Mouse (Mus musculus) forebrain, embryonic 10.5 days (tissue): Measurements from ENCODE around the gene Mogs. TPM values are rescaled to one million over a fixed set of nuclear protein-coding genes. Genes with fewer than 3 reads are reported as not detected.

Experiments used
- DNase-seq: peaks from one replicate; pipeline ENCODE4 v3.0.0-alpha.2; 2017; ENCODE audit warnings: low spot score; ENCODE audit errors: extremely low spot score
- H3K27ac ChIP-seq: fragments of 300-500 bp; sonication (generic); 2 replicates; pipeline ENCODE4 v1.5.1; 2016; ENCODE audit warnings: mild to moderate bottlenecking
- H3K27me3 ChIP-seq: fragments of 300-500 bp; sonication (generic); 2 replicates; pipeline ENCODE4 v1.6.1; 2016; ENCODE audit warnings: mild to moderate bottlenecking; ENCODE audit not compliant: poor library complexity, severe bottlenecking
- H3K36me3 ChIP-seq: fragments of 300-500 bp; sonication (generic); replicated peaks from 2 replicates; pipeline ENCODE4 v1.6.1; 2016; ENCODE audit warnings: mild to moderate bottlenecking, moderate library complexity
- H3K4me1 ChIP-seq: fragments of 300-500 bp; sonication (generic); 2 replicates; pipeline ENCODE4 v1.6.1; 2016
- H3K4me3 ChIP-seq: fragments of 300-500 bp; sonication (generic); 2 replicates; pipeline ENCODE4 v1.5.1; 2016; ENCODE audit warnings: mild to moderate bottlenecking, moderate library complexity
- H3K9me3 ChIP-seq: fragments of 300-500 bp; sonication (generic); 2 replicates; pipeline ENCODE4 v1.6.1; 2016; ENCODE audit warnings: mild to moderate bottlenecking, moderate library complexity
- WGBS: fragments of 180-500 bp; shearing (Covaris S2); methylation state at CpG from one replicate; pipeline ENCODE4 v1.1.7; 2016; 5-methylcytosine and 5-hydroxymethylcytosine counted together
- polyA plus RNA-seq: library from polyadenylated mRNA; unstranded; fragments of >200 nt; fragmentation: Nextera tagmentation; extraction: Ambion mirVana; gene quantifications from 2 replicates; pipeline ENCODE4 v1.2.1, GENCODE M21; 2016

Mogs gene
- polyA plus RNA-seq, 1 experiment from 2014 or later, result 32.6 TPM

DNA sequence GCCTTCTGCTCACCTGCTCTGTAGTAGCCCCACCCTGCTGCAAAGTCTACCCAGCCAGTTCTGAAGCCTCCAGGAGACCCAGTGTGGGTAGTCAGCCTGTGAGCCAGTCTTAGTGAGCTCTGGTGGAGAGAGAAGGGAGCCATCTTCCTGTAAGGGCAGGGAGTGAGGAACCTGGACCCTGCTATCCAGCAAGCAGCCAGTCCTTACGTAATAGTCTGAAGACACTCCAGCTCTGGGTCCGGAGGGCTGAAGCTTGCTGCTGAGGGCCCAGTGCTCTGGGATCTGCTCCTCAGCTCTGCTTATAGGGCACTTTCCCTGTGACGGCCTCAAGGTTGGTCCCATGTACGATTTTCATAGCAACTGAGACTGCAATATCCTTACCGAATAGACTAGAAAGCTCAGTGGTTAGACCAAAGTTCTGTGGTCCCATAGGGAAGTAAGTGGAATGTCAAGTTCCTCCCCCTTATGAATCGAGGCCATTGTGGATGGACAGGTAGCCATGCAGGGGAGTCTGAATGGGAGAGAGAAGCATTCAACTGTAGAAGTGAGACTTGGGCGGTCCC is 19.7 kb downstream of the Mogs start, which contains the start of gene Rtkn:
Gene Rtkn, plus strand, starts transcription at position 513 of the 563 bp plus-strand sequence.
- Histone ChIP-seq H3K4me1 (peaks cover 61% of the 10 kb centered on the region), H3K27ac (peak within 1 kb of the TSS; percentile 97), H3K4me3 (peak within 1 kb of the TSS; percentile 64), H3K9me3 (no peaks in the 10 kb centered on the region), H3K27me3 (peaks cover 30% of the 10 kb centered on the region), H3K36me3 (peaks cover 7% of the 10 kb centered on the region)
- DNase-seq, result no peak
- 54% methylated on average over 7 of the region's 7 CpGs for WGBS

DNA sequence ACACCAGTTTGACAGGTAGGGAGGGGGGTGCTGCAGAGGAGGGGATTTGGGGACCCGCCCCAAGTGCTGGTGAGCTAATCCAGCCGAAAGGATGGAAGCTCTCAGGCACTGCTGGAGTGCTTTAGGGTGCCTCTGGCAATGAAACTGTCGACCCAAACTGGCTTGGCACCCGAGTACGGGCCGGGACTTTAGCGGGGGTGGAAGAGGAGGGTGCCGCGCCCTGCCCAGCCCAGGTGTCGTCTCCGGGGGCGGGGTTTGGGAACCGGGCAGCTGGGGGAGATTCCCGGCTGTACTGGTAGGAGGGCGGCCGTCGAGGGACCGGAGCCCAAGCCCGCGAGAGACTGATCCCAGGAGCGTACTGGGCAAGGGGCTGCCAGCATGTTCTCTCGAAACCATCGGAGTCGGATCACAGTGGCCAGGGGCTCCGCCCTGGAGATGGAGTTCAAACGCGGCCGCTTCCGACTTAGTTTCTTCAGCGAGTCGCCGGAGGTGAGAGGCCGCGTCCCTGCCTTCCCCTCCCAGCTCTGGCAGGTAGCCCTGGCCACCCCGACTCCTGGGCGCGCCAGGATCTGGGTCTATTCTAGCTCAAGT is 20.4 kb downstream of the Mogs start:
- WGBS, result 2% methylated on average over 37 of the region's 37 CpGs
- Histone ChIP-seq H3K4me3 (peak overlapping the region; percentile 64), H3K4me1 (peaks cover 64% of the 10 kb centered on the region), H3K9me3 (no peaks in the 10 kb centered on the region), H3K27me3 (peaks cover 31% of the 10 kb centered on the region), H3K36me3 (peaks cover 9% of the 10 kb centered on the region), H3K27ac (peak overlapping the region; percentile 97)
- no peak for DNase-seq

DNA sequence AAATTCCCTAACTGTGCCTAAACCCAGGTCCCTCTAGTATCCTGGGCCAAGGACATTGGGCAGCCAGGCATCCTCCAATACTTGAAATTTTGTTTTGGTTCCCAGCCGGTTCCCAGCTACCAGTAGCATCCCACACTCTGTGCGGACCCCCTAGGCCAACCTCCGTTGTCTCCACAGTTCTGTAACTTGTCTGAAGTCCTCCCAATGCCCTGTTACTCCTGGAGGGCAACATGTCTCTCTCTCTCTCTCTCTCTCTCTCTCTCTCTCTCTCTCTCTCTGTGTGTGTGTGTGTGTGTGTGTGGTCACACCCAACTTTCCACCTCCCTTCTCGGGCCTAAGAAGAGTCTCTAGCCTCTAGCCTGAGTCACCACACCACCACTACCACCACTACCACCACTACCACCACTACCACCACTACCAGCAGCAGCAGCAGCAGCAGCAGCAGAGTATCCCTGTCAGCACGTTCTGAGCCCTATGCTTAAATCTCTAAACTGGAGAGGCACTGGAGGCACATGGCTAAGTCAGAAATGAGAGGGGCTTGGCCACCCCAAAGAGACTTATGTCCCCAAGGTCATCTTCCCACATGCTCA is 21.1 kb downstream of the Mogs start:
- no peak for DNase-seq
- peaks cover 9% of the 10 kb centered on the region for H3K36me3 ChIP-seq
- WGBS, result 10% methylated on average over 5 of the region's 5 CpGs

DNA sequence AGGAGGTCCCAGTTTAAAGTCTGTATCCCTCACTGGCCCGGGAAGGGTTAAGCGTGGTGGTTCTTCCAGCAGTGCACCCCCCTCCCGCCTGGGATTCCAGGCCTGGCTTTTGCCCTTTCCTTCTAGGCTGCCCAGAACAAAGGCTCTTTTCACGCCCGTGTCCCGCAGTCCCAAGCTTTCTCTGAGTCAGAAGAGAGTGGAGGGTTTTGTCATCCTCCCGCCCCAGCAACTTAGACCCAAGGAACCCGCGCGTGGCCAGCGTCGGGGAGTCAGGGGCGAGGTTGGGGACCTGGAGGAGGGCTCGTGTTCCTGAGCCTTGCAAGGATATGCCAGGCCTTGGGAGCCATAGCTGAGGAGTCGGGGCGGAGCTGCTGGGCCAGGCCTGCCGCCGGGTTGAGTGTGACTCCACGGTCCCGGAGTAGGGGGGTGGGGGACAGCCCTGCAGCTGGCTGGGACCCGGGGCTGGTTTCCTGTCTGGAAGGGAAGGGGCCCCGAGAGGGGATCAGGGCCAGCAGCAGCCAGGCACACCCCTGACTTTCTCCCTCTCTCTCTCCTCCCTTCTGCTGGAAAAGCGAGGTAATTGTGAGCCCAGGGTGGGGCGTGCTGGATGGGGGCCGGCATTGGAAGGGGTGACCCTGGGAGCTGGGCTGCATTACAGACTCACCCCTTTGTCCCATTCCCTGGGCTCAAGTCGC is 21.7 kb downstream of the Mogs start:
- under 1% methylated on average over 26 of the region's 26 CpGs for WGBS
- Histone ChIP-seq H3K9me3 (no peaks in the 10 kb centered on the region), H3K27me3 (peaks cover 45% of the 10 kb centered on the region), H3K4me3 (peak overlapping the region; percentile 64), H3K4me1 (peaks cover 78% of the 10 kb centered on the region), H3K36me3 (peaks cover 9% of the 10 kb centered on the region), H3K27ac (peak overlapping the region; percentile 97)
- DNase-seq, result peak; percentile 87

More for the DNA sequence above, 21.1 kb downstream of the Mogs start:
- H3K4me3 ChIP-seq, result peak overlapping the region; percentile 64
- H3K27me3 ChIP-seq, result peaks cover 38% of the 10 kb centered on the region
- H3K4me1 ChIP-seq, result peaks cover 71% of the 10 kb centered on the region
- peak overlapping the region; percentile 97 for H3K27ac ChIP-seq
- H3K9me3 ChIP-seq, result no peaks in the 10 kb centered on the region

DNA sequence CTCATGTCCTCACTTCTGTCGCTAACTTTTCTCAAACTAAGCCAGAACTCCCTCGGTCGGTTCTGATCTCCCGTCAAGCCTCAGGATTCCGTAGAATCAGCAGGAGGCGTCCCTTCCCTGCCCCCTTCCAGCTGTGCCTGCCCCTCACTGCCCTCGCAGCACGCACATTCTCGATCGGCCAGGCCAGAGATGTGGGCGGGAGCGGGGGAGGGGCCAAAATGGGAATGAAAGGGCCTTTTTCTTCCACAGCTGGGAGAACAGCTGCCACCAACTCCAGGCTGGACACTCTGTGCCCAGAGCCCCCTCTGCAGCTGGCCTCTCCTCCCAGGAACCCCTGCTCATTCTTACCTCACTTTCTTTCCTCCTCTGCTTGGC is 22.3 kb downstream of the Mogs start:
- peaks cover 50% of the 10 kb centered on the region for H3K27me3 ChIP-seq
- H3K4me1 ChIP-seq, result peaks cover 83% of the 10 kb centered on the region
- under 1% methylated on average over 12 of the region's 12 CpGs for WGBS
- no peaks in the 10 kb centered on the region for H3K9me3 ChIP-seq
- DNase-seq, result peak; percentile 94
- H3K27ac ChIP-seq, result peak overlapping the region; percentile 97
- H3K36me3 ChIP-seq, result peaks cover 9% of the 10 kb centered on the region
- peak overlapping the region; percentile 64 for H3K4me3 ChIP-seq

DNA sequence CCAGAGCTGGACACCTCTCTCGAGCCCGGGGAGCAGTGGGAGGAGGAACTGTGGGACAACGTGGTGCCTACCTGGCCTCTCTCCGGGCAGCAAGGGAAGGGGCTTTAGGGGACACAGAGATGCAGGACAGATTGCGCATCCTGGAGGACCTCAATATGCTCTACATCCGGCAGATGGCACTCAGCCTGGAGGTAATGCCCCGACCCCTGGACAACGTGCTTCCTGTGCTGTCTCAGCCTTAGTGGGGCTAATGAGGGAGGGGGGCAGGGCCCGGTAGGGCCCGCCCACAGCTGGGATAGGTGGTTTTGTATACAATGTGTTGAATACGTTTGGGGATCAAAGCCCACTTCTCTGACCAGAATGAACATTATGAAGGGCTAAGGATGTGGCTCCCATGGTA is 22.8 kb downstream of the Mogs start:
- H3K9me3 ChIP-seq, result no peaks in the 10 kb centered on the region
- peak; percentile 71 for DNase-seq
- WGBS, result under 1% methylated on average over 11 of the region's 11 CpGs
- H3K4me3 ChIP-seq, result peak overlapping the region; percentile 64
- H3K4me1 ChIP-seq, result peaks cover 88% of the 10 kb centered on the region
- peaks cover 55% of the 10 kb centered on the region for H3K27me3 ChIP-seq
- peaks cover 9% of the 10 kb centered on the region for H3K36me3 ChIP-seq
- peak overlapping the region; percentile 97 for H3K27ac ChIP-seq

DNA sequence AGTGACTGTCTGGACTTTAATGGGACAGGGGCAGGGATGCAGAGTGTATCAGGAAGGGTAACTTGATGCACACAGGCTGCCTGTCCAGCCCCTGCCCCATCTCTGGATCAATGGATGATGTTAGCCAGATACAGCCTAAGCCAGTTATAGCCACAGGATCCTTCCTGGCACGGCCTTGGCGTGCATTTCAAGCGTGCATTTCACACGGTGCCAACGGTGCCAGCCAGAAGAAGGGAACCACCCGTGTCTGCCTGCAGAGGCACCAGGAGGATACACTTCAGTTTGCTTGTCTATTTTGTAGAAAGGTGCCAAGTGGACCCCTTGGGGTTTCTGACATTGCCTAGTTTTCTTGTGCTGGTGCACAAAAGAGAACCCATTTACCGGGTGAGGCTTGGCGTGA is 24.7 kb downstream of the Mogs start:
- 0 out of 2 replicates have a peak overlapping the region, but pooled peaks have one; percentile 3 for H3K4me3 ChIP-seq
- peaks cover 84% of the 10 kb centered on the region for H3K4me1 ChIP-seq
- WGBS, result 90% methylated on average over 8 of the region's 8 CpGs

DNA sequence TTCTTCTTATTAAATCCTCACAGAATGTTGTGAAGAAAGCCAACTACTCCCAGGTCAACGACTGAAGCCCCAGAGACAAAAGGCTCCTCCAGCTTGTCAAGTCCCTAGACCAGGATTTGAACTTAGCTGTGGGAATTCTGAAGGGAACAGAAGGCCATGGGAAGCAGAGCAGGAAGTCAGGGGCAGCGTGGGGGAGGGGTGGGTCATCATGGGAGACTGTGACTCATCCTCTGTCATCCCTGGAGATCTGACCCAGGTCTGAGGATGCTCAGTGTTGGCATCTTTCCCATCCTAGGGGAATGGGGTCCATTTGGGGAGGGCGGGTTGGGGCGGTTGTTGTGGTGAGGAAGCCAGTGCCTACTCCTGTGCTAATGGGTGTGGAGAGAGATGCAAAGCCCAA is 26.3 kb downstream of the Mogs start:
- Histone ChIP-seq H3K4me1 (peaks cover 77% of the 10 kb centered on the region), H3K9me3 (no peaks in the 10 kb centered on the region), H3K27ac (peak overlapping the region; percentile 80), H3K4me3 (peak overlapping the region; percentile 51), H3K27me3 (peaks cover 26% of the 10 kb centered on the region), H3K36me3 (peaks cover 17% of the 10 kb centered on the region)
- DNase-seq, result no peak
- 22% methylated on average over 4 of the region's 4 CpGs for WGBS

More for the DNA sequence above, 24.7 kb downstream of the Mogs start:
- Histone ChIP-seq H3K9me3 (no peaks in the 10 kb centered on the region), H3K36me3 (peaks cover 9% of the 10 kb centered on the region), H3K27me3 (peaks cover 42% of the 10 kb centered on the region), H3K27ac (0 out of 2 replicates have a peak overlapping the region, but pooled peaks have one; percentile 11)
- DNase-seq, result no peak

DNA sequence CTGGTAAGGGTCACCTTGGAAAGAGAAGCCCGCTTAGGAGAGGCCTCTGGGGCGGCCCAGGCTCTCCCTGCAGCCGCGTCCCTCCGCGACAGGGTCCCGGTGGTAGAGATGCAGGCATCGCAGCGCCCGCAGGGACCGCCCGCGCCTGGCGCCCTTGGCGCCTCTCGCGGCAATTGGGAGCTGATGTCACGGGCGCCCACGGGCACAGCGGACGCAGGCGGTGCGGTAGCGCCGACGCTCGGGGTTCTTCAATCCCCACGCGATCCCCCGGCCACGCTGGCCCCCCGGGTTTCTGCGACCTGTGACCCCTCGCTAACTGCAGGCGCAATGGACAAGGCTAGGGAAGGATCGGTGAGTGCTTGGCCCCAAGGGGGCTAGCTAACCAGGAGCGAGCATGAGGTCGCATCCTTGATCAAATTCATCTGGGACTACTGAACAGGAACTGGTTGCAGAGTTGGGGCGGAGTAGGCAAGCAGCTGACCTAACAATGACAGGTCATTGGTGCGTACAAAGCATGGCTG is 27.0 kb downstream of the Mogs start:
- peak overlapping the region; percentile 80 for H3K27ac ChIP-seq
- peaks cover 26% of the 10 kb centered on the region for H3K27me3 ChIP-seq
- H3K4me1 ChIP-seq, result peaks cover 77% of the 10 kb centered on the region
- H3K36me3 ChIP-seq, result peaks cover 23% of the 10 kb centered on the region
- WGBS, result 1% methylated on average over 41 of the region's 41 CpGs
- peak overlapping the region; percentile 51 for H3K4me3 ChIP-seq
- no peaks in the 10 kb centered on the region for H3K9me3 ChIP-seq
- no peak for DNase-seq

DNA sequence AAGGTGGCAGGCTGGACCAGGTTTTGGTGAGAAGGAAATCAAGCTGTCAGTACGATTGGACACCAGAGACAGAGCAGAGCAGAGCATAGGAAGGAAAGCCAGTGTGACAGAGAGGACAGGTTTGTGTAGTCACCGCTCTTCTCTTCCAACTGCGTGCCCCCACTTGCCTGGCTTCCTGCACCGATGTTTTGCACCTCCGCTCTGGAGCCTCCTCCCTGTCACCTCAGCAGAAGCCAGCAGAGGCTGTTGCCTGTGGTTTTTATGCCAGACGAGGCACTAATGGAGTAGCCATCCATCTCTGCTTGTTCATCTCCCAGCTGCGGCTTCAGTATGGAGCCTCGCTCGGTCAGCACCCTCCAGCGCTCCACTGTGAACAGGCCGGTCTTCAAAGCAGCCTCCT is 27.6 kb downstream of the Mogs start:
- DNase-seq, result no peak
- H3K36me3 ChIP-seq, result peaks cover 29% of the 10 kb centered on the region
- 52% methylated on average over 11 of the region's 11 CpGs for WGBS

DNA sequence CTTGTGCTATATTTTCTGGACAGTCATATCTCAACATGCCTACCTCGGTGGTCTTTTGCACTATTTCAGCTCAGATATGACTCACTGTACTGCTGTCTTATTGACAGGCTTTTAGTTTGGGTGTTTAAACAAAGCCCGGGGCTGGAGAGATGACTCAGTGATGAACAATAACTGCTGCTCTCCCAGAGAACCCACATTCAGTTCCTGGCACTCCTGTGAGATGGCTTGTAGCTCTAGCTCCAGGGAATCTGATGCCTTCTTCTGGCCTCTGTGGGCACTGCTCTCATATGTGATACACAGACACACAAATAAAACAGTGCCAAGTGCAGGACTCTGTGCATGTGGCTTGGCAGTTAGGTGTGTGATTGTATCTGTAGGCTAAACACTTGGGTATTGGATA is 29.9 kb downstream of the Mogs start:
- DNase-seq, result no peak
- Histone ChIP-seq H3K27me3 (peaks cover 26% of the 10 kb centered on the region), H3K4me3 (no peak overlapping the region), H3K9me3 (no peaks in the 10 kb centered on the region), H3K4me1 (peaks cover 50% of the 10 kb centered on the region), H3K36me3 (peaks cover 44% of the 10 kb centered on the region), H3K27ac (no peak overlapping the region)
- WGBS, result 86% methylated on average over 2 of the region's 2 CpGs

More for the DNA sequence above, 27.6 kb downstream of the Mogs start:
- 0 out of 2 replicates have a peak overlapping the region, but pooled peaks have one; percentile 51 for H3K4me3 ChIP-seq
- peaks cover 73% of the 10 kb centered on the region for H3K4me1 ChIP-seq
- H3K9me3 ChIP-seq, result no peaks in the 10 kb centered on the region
- H3K27ac ChIP-seq, result peak overlapping the region; percentile 80
- H3K27me3 ChIP-seq, result peaks cover 26% of the 10 kb centered on the region

DNA sequence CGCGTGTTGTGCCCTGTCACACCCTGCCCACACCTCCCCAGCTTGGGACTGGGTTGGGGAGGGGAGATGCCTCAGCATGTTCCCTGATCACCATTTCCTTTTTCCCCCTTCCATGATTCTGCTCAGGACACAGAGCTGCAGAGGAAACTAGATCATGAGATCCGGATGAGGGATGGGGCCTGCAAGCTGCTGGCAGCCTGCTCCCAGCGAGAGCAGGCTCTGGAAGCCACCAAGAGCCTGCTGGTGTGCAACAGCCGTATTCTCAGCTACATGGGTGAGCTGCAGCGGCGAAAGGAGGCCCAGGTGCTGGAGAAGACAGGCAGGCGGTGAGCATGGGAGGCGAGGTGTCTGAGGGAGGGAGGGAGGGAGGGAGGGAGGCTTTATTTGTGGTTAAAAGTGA is 30.5 kb downstream of the Mogs start:
- peaks cover 51% of the 10 kb centered on the region for H3K4me1 ChIP-seq
- no peak for DNase-seq
- H3K27ac ChIP-seq, result peak overlapping the region; percentile 44; the same call in 1 of the 2 replicates
- H3K36me3 ChIP-seq, result peaks cover 50% of the 10 kb centered on the region
- WGBS, result 74% methylated on average over 9 of the region's 9 CpGs
- peaks cover 24% of the 10 kb centered on the region for H3K27me3 ChIP-seq
- no peak overlapping the region for H3K4me3 ChIP-seq
- no peaks in the 10 kb centered on the region for H3K9me3 ChIP-seq
